Mouse (Mus musculus): ENCODE data around the gene Gm42791.
A peak's percentile ranks its signal among the peaks of the same experiment; 100 is the strongest.

DNA sequence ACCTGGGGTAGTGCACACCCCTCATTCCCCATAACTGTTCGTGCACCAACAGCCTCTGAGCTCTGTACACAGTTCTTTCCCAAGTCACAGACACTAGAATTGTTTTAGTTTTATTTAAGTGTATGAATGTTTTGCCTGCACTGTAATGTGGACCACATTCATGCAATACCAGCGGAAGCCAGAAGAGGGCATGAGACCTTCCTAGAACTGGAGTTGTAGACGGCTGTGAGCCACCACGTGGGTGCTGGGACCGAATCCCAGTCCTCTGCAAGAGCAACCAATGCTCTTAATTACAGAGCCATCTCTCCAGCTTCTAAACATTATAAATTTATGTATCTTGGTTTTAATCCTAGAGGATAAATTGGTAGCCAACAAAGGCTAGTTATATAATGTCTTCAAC lies 48.2 kb downstream of the Gm42791 start:
- TF ChIP-seq CTCF (IDR thresholded peaks at IDR 0.05) (peak; percentile 63), EP300 (IDR thresholded peaks at IDR 0.05) (no peak)

All from lung, postnatal 0 days (tissue).